Mouse (Mus musculus): ENCODE data around the gene Nav2.

DNA sequence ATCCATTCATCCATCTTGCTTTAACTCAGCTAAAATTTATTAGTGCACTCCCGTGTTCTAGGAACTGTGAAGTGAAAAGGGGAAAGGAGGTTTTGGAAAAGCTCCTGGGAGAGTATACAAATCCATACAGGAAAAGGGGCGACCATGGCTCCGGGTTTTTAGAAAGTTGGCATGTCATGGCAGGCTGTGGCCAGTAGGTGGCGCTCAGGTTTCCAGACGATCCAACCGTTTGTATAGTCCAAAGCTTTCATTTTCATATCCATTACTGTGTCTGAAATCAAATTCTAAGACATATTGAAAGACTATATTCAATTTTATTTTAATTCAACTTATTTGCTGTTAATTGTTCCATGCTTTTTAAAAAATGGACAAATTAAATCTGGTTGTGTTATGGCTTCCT is 14.4 kb upstream of the Nav2 start:
- TF ChIP-seq CTCF (IDR thresholded peaks at IDR 0.05; ENCODE audit: borderline replicate concordance, extremely low read depth, insufficient read depth, insufficient read length) (peak; percentile 91), POLR2A (IDR thresholded peaks at IDR 0.05; ENCODE audit: borderline replicate concordance, extremely low read depth, insufficient read depth, insufficient read length, poor library complexity, severe bottlenecking) (no peak)
